Comparison of ENCODE assay signal across 19 mouse cellular contexts in the genomic region with DNA sequence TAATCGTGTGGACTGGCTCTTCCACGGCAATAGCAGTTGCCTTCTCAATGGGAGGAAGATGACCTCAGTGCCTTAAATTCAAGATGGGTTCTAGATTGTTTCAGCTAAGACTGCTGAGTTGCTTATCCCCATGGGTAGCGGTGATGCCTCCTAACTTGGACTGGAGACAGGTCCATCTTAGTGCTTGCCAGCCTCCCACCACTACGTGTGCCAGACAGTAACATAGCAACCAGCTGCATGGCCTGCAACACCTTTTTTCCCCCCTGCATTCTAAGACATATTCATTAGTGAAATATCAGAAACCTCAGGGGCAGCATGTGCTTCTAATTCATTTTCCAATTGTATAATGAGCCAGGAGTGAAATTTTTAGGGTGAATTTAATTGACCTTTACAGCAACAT.
DNase-seq lines count a peak whose midpoint lies in the region; ATAC-seq and TF ChIP-seq lines count a peak whose summit lies in the region.
"Had no signal": no experiment of that assay in that cellular context is flagged by ENCODE, and none has a peak within 500 bp of the region (broad histone marks: within the 10 kb centered on the region; RNA-seq: fewer than 3 reads in every experiment).

No protein-coding gene starts in this region.

- H3K9me3 ChIP-seq in hindbrain, embryonic 15.5 days: no peaks in the 10 kb centered on the region
- H3K9me3 ChIP-seq in hindbrain, embryonic 11.5 days (ENCODE audit: control insufficient read depth, low read length): no peaks in the 10 kb centered on the region
- no peaks in the 10 kb centered on the region for H3K9me3 ChIP-seq in midbrain, embryonic 14.5 days (ENCODE audit: control insufficient read depth, low read length)
- no peaks in the 10 kb centered on the region for H3K9me3 ChIP-seq in midbrain, embryonic 16.5 days (replicated peaks; ENCODE audit: control insufficient read depth, low read length, poor library complexity, severe bottlenecking)
- H3K9me3 ChIP-seq: embryonic facial prominence, embryonic 13.5 days; forebrain, embryonic 12.5 days; heart, embryonic 10.5 days had no signal

- H3K27me3 ChIP-seq in cerebellum, adult 2 months (ENCODE audit: control insufficient read depth, insufficient read depth, low read length): no peaks in the 10 kb centered on the region
- H3K27me3 ChIP-seq in hindbrain, embryonic 15.5 days: no peaks in the 10 kb centered on the region
- no peaks in the 10 kb centered on the region for H3K27me3 ChIP-seq in hindbrain, embryonic 11.5 days (ENCODE audit: control insufficient read depth, insufficient read depth, low read length)
- no peaks in the 10 kb centered on the region for H3K27me3 ChIP-seq in midbrain, embryonic 14.5 days (ENCODE audit: control insufficient read depth, insufficient read depth, low read length)
- no peaks in the 10 kb centered on the region; the same call in 1 of the 2 replicates for H3K27me3 ChIP-seq in midbrain, embryonic 16.5 days (ENCODE audit: control insufficient read depth, insufficient read depth, low read depth, low read length)
- H3K27me3 ChIP-seq: embryonic facial prominence, embryonic 13.5 days; forebrain, embryonic 12.5 days had no signal

- no peak overlapping the region for H3K4me3 ChIP-seq in cerebellum, adult 2 months (replicated peaks; ENCODE audit: insufficient read depth, low read depth, low read length)
- H3K4me3 ChIP-seq in hindbrain, embryonic 15.5 days: no peak overlapping the region
- H3K4me3 ChIP-seq in hindbrain, embryonic 11.5 days (ENCODE audit: low read depth, low read length): no peak overlapping the region
- no peak overlapping the region for H3K4me3 ChIP-seq in midbrain, embryonic 14.5 days (replicated peaks; ENCODE audit: low read depth, low read length)
- H3K4me3 ChIP-seq in midbrain, embryonic 16.5 days (ENCODE audit: low read depth, low read length): no peak overlapping the region
- H3K4me3 ChIP-seq: embryonic facial prominence, embryonic 13.5 days; forebrain, embryonic 12.5 days; gastrocnemius, adult 2 months; heart, embryonic 10.5 days had no signal

- 62% methylated on average over 4 of the region's 4 CpGs for WGBS in cerebellum, adult 2 months
- 65% methylated on average over 4 of the region's 4 CpGs for WGBS in hindbrain, embryonic 15.5 days
- 85% methylated on average over 4 of the region's 4 CpGs for WGBS in hindbrain, embryonic 11.5 days
- WGBS in midbrain, embryonic 14.5 days: 75% methylated on average over 4 of the region's 4 CpGs
- 71% methylated on average over 4 of the region's 4 CpGs for WGBS in midbrain, embryonic 16.5 days

- H3K4me1 ChIP-seq in cerebellum, adult 2 months (ENCODE audit: control insufficient read depth, insufficient read depth, low read length): peaks cover 8% of the 10 kb centered on the region; the same call in 1 of the 2 replicates
- H3K4me1 ChIP-seq in hindbrain, embryonic 15.5 days (replicated peaks): peaks cover 18% of the 10 kb centered on the region
- H3K4me1 ChIP-seq in hindbrain, embryonic 11.5 days (replicated peaks; ENCODE audit: control insufficient read depth, insufficient read depth, low read length): no peaks in the 10 kb centered on the region
- peaks cover 11% of the 10 kb centered on the region; the same call in 1 of the 2 replicates for H3K4me1 ChIP-seq in midbrain, embryonic 14.5 days (ENCODE audit: control insufficient read depth, insufficient read depth, low read length)
- peaks cover 10% of the 10 kb centered on the region for H3K4me1 ChIP-seq in midbrain, embryonic 16.5 days (ENCODE audit: control insufficient read depth, insufficient read depth, low read length)
- H3K4me1 ChIP-seq: forebrain, embryonic 12.5 days had no signal

- peak; percentile 48; the same call in 1 of the 2 replicates for ATAC-seq in hindbrain, embryonic 15.5 days (ENCODE audit: low FRiP score, low read depth)
- ATAC-seq in hindbrain, embryonic 11.5 days (ENCODE audit: low FRiP score): no peak
- ATAC-seq in midbrain, embryonic 14.5 days (ENCODE audit: low FRiP score, low TSS enrichment): no peak
- ATAC-seq in midbrain, embryonic 16.5 days: no peak
- ATAC-seq: inflammation-experienced regulatory T-cells, adult 6 months; intestine, postnatal 0 days had no signal

- H3K9ac ChIP-seq in hindbrain, embryonic 15.5 days: no peak overlapping the region
- no peak overlapping the region for H3K9ac ChIP-seq in hindbrain, embryonic 11.5 days (ENCODE audit: low read depth, low read length)
- no peak overlapping the region for H3K9ac ChIP-seq in midbrain, embryonic 14.5 days (replicated peaks; ENCODE audit: low read length)
- H3K9ac ChIP-seq in midbrain, embryonic 16.5 days (ENCODE audit: low read depth, low read length): no peak overlapping the region
- H3K9ac ChIP-seq: embryonic facial prominence, embryonic 13.5 days; forebrain, embryonic 12.5 days had no signal

- no peak for TF ChIP-seq POLR2A in cerebellum, adult 2 months (IDR thresholded peaks at IDR 0.05; ENCODE audit: borderline replicate concordance, insufficient read depth, low read length)

- TF ChIP-seq CTCF in cerebellum, adult 2 months (IDR thresholded peaks at IDR 0.05; ENCODE audit: borderline replicate concordance, insufficient read depth, low read depth, low read length): no peak

- peak; percentile 47 to 58 for DNase-seq in cerebellum, postnatal 14 days
- no peak for DNase-seq in cerebellum, adult 2 months
- DNase-seq in hindbrain, embryonic 11.5 days (ENCODE audit: low spot score): no peak
- peak; percentile 21 for DNase-seq in midbrain, embryonic 14.5 days
- DNase-seq in retina, postnatal 1 day: no peak
- DNase-seq: adrenal gland, postnatal 10 days; cerebellum, adult 18-20 months; cerebellum, postnatal 36 days; gastrocnemius, adult 2 months; gastrocnemius, postnatal 25 days; heart, postnatal 10 days; heart, postnatal 4 days had no signal

- H3K36me3 ChIP-seq in hindbrain, embryonic 15.5 days: no peaks in the 10 kb centered on the region
- no peaks in the 10 kb centered on the region for H3K36me3 ChIP-seq in hindbrain, embryonic 11.5 days (ENCODE audit: control insufficient read depth, insufficient read depth, low read length)
- no peaks in the 10 kb centered on the region for H3K36me3 ChIP-seq in midbrain, embryonic 14.5 days (ENCODE audit: control insufficient read depth, insufficient read depth, low read length)
- H3K36me3 ChIP-seq in midbrain, embryonic 16.5 days (ENCODE audit: control insufficient read depth, insufficient read depth, low read length): no peaks in the 10 kb centered on the region
- H3K36me3 ChIP-seq: embryonic facial prominence, embryonic 13.5 days; forebrain, embryonic 12.5 days; heart, embryonic 10.5 days had no signal

- no peak overlapping the region for H3K4me2 ChIP-seq in hindbrain, embryonic 15.5 days
- no peak overlapping the region for H3K4me2 ChIP-seq in hindbrain, embryonic 11.5 days (replicated peaks; ENCODE audit: low read depth, low read length)
- H3K4me2 ChIP-seq in midbrain, embryonic 14.5 days (ENCODE audit: low read length): no peak overlapping the region
- no peak overlapping the region for H3K4me2 ChIP-seq in midbrain, embryonic 16.5 days (ENCODE audit: low read length)
- H3K4me2 ChIP-seq: embryonic facial prominence, embryonic 13.5 days; forebrain, embryonic 12.5 days had no signal

- no peak overlapping the region for H3K27ac ChIP-seq in cerebellum, adult 2 months (ENCODE audit: insufficient read depth, low read length)
- peak overlapping the region; percentile 30; the same call in 1 of the 2 replicates for H3K27ac ChIP-seq in hindbrain, embryonic 15.5 days (replicated peaks)
- H3K27ac ChIP-seq in hindbrain, embryonic 11.5 days (ENCODE audit: low read depth, low read length): no peak overlapping the region
- H3K27ac ChIP-seq in midbrain, embryonic 14.5 days (replicated peaks; ENCODE audit: low read depth, low read length): no peak overlapping the region
- no peak overlapping the region for H3K27ac ChIP-seq in midbrain, embryonic 16.5 days (ENCODE audit: low read length)
- H3K27ac ChIP-seq: embryonic facial prominence, embryonic 13.5 days; forebrain, embryonic 12.5 days; gastrocnemius, adult 2 months; heart, embryonic 10.5 days had no signal

Comparison
In these comparisons a context has a peak if more than half of its experiments do, and no peak if none do; other contexts are left out.
1. DNase-seq: peak in cerebellum, postnatal 14 days (2 of 2) and midbrain, embryonic 14.5 days (single experiment); none in cerebellum, adult 2 months (0 of 2), hindbrain, embryonic 11.5 days (single experiment) and retina, postnatal 1 day (single experiment).